Mouse (Mus musculus): ENCODE measurements around the gene 1810055G02Rik. TPM values are rescaled to one million over a fixed set of nuclear protein-coding genes. Genes with fewer than 3 reads are reported as not detected.

Gene 1810055G02Rik
- total RNA-seq, 2 experiments from 2014 or later, result 7.4 to 8.4 TPM

DNA sequence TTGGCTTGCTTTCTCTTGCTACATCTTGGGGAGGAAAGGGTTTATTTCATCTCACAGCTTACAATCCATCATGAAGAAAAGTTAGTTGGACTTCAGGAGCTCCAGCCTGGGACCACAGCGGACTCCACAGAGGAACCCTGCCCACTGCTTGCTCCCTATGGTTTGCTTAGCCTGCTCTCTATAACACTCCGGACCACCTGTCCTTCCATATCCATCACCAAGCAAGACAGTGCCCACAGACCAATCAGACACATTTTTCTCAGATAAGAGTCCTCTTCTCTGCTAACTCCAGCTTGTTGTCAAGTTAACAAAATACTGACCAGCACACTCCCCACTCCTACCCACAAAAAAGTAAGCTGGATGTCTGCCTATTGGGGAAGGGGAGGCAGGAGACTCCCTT is 13.6 kb upstream of the 1810055G02Rik start:
- DNase-seq (ENCODE audit: low spot score), result no peak

DNA sequence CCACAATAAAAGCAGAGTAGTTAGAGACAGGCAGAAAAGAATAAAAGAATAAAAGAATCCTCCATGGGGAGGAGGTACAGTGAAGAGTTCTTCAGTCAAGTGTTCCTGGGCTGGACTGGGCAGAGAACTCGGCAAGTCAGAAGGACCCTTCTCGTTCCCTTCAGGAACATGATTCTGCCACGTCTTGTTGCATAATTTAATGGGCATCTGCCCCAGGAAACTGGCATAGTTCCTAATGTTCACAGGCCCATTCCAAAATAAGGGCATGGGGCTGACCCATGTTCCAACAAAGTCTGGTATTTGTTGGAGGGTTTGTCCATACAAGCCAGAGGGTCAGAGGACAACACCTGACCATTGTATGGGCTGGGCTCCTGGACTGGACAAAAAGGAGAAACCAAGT is 13.1 kb upstream of the 1810055G02Rik start:
- no peak for DNase-seq (ENCODE audit: low spot score)

- no peak for DNase-seq (ENCODE audit: low spot score)
These were observed 12.6 kb upstream of the 1810055G02Rik start for GRCm38 (mm10) chr19:3695471-3695870.

DNA sequence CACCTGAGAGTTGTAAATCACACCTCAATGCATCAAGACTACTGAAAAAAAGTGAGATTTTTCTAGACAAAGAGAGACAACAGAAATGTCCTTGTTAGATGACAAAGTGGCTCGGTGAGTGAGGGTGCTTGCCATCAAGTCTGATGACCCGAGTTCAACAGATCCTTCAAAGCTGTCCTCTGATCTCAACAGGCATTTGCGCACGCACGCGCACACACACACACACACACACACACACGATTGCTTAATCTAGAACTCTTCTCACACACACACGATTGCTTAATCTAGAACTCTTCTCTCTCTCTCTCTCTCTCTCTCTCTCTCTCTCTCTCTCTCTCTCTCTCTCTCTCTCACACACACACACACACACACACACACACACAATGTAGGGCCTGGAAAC is 12.1 kb upstream of the 1810055G02Rik start:
- no peak for DNase-seq (ENCODE audit: low spot score)

DNA sequence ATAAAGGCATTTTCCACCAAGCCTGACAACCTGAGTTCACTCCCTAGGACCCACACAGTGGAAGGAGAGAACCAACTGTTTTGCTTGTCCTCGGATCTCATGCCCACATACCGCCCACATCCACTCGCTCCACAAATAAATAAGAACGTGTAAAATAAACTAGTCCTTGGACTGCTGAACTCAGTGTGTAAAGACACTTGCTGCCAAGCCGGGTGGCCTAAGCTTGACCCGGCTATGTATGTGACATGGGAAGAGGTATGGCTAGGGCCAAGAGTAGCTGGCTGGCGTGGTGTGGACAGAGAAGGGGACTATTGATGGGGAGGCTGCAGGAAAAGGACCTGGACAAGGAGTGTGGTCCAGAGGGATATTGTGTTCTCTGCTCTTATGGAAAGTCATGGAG is 10.1 kb upstream of the 1810055G02Rik start:
- no peak for DNase-seq (ENCODE audit: low spot score)

DNA sequence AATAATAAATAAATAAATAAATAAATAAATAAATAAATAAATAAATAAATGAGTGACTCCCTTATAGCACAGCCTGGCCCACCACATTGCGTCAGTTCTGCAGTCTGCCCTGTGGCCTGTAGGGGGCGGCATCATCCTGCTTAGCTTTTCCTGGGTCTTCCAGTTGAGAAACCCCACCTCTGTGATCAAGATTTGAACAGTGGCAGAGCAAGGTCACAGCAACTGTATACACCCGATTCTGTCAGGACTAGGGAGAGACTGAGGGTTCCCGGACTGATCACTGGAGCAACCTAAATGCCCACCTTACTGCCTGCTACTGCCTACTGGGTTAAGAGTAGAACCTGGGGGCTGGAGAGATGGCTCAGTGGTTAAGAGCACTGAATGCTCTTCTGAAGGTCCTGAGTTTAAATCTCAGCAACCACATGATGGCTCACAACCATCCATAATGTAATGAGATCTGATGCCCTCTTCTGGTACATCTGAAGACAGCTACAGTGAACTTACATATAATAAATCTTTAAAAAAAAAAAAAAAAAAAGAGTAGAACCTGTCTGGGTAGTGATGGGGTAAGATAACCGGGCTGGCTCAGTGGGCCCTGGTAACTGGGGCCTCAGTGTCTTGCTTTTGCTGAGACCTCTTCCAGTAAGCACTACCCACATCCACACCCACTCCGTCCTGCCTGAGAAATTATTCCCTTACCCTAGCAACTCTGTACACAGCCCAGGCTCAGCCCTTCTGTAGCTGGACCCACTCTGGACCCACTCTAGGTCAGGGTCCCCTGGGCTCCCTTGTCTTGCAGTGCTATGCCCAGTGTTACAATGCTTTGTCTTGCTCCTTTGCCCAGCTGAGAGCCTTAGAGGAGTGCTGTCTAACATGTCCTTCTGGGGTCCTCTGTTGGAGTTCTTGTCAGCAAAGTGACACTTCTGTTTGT is 8.3 kb upstream of the 1810055G02Rik start:
- DNase-seq (ENCODE audit: low spot score), result peak; percentile 81

- DNase-seq (ENCODE audit: low spot score), result no peak
These were observed 5.6 kb upstream of the 1810055G02Rik start for GRCm38 (mm10) chr19:3702460-3702859.

DNA sequence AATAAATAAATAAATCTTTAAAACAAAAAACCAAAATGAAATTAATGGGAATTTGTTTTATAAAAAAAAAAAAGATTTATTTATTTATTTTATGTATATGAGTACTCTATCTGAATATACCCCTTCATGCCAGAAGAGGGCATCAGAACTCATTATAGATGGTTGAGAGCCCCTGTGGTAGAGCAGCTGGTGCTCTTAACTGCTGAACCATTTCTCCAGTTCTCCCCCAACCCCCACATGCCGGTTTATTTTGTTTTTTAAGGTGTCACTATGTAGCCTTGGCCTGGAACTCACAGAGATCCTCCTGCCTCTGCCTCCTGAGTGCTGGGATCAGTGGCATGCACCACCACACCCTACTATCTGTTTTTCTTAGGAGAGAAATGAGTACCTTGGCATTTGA is 1.8 kb upstream of the 1810055G02Rik start:
- no peak for DNase-seq (ENCODE audit: low spot score)

DNA sequence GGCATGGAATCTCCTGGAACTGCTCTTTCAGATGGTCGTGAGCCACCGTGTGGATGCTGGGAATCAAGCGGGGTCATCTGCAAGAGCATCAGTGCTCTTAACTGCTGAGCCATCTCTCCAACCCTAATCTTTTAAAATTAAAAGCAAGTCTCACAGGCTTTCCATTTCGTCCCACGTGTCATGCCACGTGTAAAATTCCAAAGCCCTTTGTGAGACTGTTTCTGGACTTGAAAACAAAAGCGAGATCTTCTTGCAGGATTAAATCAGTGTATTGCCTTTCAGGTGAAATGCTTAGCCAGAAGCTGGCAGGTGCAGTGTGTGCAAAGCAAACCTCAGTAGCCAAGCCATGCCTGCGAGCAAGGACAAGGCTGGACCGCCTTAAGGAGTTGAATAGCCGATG is 540 bp upstream of the 1810055G02Rik start:
- DNase-seq (ENCODE audit: low spot score), result no peak

GRCm38 (mm10) chr19:3709013-3709787 is 1.1 kb downstream of the 1810055G02Rik start:
- DNase-seq (ENCODE audit: low spot score), result no peak

DNA sequence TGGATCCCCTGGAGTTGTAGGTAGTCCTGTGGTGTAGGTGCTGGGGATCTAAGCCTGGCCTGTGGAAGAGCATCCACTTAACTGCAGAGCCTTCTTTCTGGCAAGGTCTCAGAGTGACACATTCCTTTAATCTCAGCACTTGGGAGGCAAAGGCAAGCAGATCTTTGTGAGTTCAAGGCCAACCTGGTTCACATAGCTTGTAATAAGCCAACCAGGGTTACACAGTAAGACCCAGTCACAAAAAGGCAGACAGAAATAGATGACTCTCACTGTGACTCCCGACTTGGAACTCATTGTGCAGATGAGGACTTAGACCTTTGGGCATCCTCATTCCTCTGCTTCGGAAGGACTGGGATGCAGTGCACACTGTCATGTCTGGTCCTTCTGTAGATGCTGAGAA is 2.3 kb downstream of the 1810055G02Rik start:
- no peak for DNase-seq (ENCODE audit: low spot score)

GRCm38 (mm10) chr19:3714381-3714780 is 6.3 kb downstream of the 1810055G02Rik start:
- no peak for DNase-seq (ENCODE audit: low spot score)

DNA sequence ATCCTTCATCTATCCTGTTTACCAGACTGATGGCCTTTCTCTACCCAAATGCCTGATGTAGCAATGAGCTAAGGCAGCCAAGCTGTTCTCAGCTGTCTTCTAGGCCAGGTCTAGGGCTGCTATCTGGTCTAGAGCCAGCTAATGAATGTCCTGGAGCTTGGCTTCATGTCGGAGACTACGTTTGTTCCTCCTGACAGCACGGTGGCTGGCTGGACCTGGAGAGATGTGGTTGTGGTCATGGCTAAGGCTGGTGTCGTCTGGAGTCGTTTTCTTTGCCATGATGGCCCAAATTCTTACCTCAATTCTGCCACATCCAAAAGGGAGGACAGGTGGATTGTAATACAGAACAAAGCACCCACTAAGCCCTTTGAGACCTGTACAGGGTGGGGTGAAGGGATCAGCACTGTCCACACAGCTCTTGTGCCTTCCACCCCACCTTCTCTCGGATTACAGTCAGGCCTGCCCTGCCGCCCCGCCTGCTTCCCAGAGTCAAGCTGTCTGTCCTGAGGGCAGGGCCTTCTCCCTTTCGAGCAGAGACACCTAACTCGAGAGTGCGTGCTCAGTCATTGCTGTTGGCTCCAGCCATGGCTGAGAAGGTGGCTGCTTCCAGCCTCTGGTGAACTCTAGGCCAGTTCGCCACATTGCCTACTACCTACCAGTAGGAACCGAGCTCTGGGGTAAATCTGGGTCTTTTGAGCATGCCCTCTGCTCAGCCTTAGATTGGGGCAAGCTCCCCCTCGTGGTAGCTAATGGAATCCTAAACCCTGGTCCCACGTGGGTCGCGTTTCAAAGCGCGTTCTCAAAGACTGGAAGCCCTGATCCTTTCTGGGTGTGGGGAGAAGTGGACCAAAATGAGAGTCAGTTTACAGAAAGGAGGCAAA is 10.6 kb downstream of the 1810055G02Rik start:
- DNase-seq (ENCODE audit: low spot score), result peak; percentile 64

- DNase-seq (ENCODE audit: low spot score), result peak; percentile 56
These were observed 11.3 kb downstream of the 1810055G02Rik start for GRCm38 (mm10) chr19:3719362-3719891.

DNA sequence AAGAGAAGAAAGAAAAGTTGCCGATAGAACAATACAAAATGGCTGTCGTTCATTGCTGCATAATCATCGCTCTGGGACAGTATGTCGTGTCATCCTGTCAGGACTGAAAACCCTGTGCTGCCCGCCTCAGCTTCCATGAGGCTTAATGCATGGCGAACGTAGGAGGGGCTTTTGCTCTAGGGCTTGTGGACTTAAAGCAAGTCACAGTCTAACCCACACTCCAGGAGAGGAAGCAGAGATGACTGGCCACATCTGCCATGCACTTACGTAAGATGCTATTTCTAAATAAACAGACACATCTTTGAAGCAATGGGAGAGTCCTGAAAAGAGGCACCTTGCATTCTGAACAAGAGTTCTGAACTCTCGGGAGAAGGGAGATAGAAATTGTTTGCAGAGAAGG is 15.1 kb downstream of the 1810055G02Rik start:
- no peak for DNase-seq (ENCODE audit: low spot score)

- no peak for DNase-seq (ENCODE audit: low spot score)
These were observed 15.8 kb downstream of the 1810055G02Rik start for GRCm38 (mm10) chr19:3723904-3724303.

GRCm38 (mm10) chr19:3724779-3725178 is 16.7 kb downstream of the 1810055G02Rik start:
- peak; percentile 71 for DNase-seq (ENCODE audit: low spot score)

DNA sequence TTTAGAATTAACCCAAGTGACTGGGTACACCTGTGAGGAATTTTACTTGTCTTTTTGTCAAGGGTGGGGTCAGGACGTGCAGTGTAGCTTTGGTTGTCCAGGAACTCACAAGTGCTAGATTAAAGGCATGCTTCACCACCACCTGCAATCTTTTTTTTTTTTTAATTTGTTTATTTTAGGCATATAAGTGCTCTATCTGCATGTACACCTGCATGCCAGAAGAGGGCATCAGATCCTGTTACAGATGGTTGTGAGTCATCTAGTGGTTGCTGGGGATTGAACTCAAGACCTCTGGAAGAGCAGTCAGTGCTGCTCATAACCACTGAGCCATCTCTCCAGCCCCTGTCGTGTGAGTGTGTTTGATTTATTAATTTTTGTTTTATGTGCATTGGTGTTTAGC is 20.8 kb downstream of the 1810055G02Rik start:
- no peak for DNase-seq (ENCODE audit: low spot score)

GRCm38 (mm10) chr19:3730781-3731646 is 22.9 kb downstream of the 1810055G02Rik start:
- DNase-seq (ENCODE audit: low spot score), result no peak

DNA sequence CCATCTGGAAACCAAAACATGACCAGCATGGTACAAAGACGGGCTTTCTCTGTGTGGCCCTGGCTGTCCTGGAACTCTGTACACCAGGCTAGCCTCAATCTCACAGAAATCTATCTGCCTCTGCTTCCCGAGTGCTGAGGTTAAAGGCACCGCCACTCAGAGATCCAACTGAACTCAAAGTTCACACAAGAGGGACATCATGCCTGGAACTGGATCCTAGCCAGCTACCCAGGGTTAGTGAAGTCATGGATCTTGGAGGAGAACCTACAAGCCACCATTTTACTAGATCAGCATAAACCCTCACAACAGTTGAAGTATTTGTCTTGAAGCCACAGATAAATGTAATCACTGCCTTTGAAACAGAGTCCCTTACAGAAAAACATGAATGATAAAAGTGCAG is 27.9 kb downstream of the 1810055G02Rik start:
- DNase-seq (ENCODE audit: low spot score), result no peak

Measured in gastrocnemius, adult 18-20 months (tissue).